Mouse (Mus musculus) ES-Bruce4 (cell line): ENCODE measurements around the gene Rere.

ENCODE experiments used
- CTCF ChIP-seq: IDR thresholded peaks from one replicate; pipeline ENCODE4 v1.8.1; 2011; ENCODE audit warnings: low read depth, low read length
- EP300 ChIP-seq: IDR thresholded peaks from 2 replicates; pipeline ENCODE4 v1.6.1; 2011; ENCODE audit warnings: low read depth, low read length; ENCODE audit not compliant: insufficient read depth
- POLR2A ChIP-seq: IDR thresholded peaks from one replicate; pipeline ENCODE4 v1.8.1; 2011; ENCODE audit warnings: low read length; ENCODE audit not compliant: insufficient read depth

GRCm38 (mm10) chr4:150236031-150236430 lies 45.4 kb upstream of the Rere start:
- no peak for TF ChIP-seq CTCF
- no peak for TF ChIP-seq POLR2A
- TF ChIP-seq EP300 = no peak
